Comparison of ENCODE assay signal across 28 mouse cellular contexts in genomic region chr11:44943781-44944180, GRCm38 (mm10).
A peak's percentile ranks its signal among the peaks of the same experiment; 100 is the strongest.
DNase-seq lines count a peak whose midpoint lies in the region; ATAC-seq and TF ChIP-seq lines count a peak whose summit lies in the region.
"Had no signal": no experiment of that assay in that cellular context is flagged by ENCODE, and none has a peak within 500 bp of the region (broad histone marks: within the 10 kb centered on the region; RNA-seq: fewer than 3 reads in every experiment).

No protein-coding gene starts in this region.

- no peak overlapping the region for H3K9ac ChIP-seq in forebrain, postnatal 0 days
- no peak overlapping the region for H3K9ac ChIP-seq in forebrain, embryonic 15.5 days (replicated peaks)
- no peak overlapping the region for H3K9ac ChIP-seq in neural tube, embryonic 13.5 days
- H3K9ac ChIP-seq: embryonic facial prominence, embryonic 12.5 days; hindbrain, embryonic 12.5 days; limb, embryonic 12.5 days; midbrain, embryonic 12.5 days had no signal

- no peak overlapping the region for H3K4me3 ChIP-seq in forebrain, postnatal 0 days (ENCODE audit: low read depth, low read length)
- no peak overlapping the region for H3K4me3 ChIP-seq in forebrain, embryonic 15.5 days
- H3K4me3 ChIP-seq in neural tube, embryonic 13.5 days, result no peak overlapping the region
- no peak overlapping the region for H3K4me3 ChIP-seq in embryonic fibroblast, embryonic 13.5 days (ENCODE audit: insufficient read depth, low read length)
- H3K4me3 ChIP-seq: embryonic facial prominence, embryonic 12.5 days; forebrain, embryonic 10.5 days; hindbrain, embryonic 12.5 days; limb, embryonic 12.5 days; megakaryocyte, embryonic 14.5 days; midbrain, embryonic 12.5 days had no signal

- no peaks in the 10 kb centered on the region for H3K36me3 ChIP-seq in forebrain, postnatal 0 days (ENCODE audit: insufficient read depth)
- H3K36me3 ChIP-seq in forebrain, embryonic 15.5 days, result no peaks in the 10 kb centered on the region
- H3K36me3 ChIP-seq in neural tube, embryonic 13.5 days, result no peaks in the 10 kb centered on the region
- H3K36me3 ChIP-seq: embryonic facial prominence, embryonic 12.5 days; forebrain, embryonic 10.5 days; hindbrain, embryonic 12.5 days; limb, embryonic 12.5 days; midbrain, embryonic 12.5 days had no signal

- DNase-seq in forebrain, postnatal 0 days, result no peak
- no peak for DNase-seq in neural tube, embryonic 10.5 days (ENCODE audit: extremely low spot score, low spot score)
- DNase-seq in cerebellum, postnatal 36 days, result no peak
- DNase-seq in spleen, adult 18-20 months, result no peak
- DNase-seq: adrenal gland, adult 2 months; adrenal gland, postnatal 36 days; cerebellum, adult 8-10 months; embryo, embryonic 11 days; kidney, adult 9 months; kidney, postnatal 10 days; layer of hippocampus, adult 9-11 months; lung, postnatal 4 days; right cerebral cortex, postnatal 14 days; thymus, postnatal 14 days had no signal

- TF ChIP-seq CTCF in forebrain, postnatal 0 days (IDR thresholded peaks at IDR 0.05; ENCODE audit: low read depth), result no peak
- TF ChIP-seq CTCF in embryonic fibroblast, embryonic 13.5 days (IDR thresholded peaks at IDR 0.05; ENCODE audit: borderline replicate concordance, insufficient read depth, low read length), result no peak

- H3K4me2 ChIP-seq in forebrain, postnatal 0 days (ENCODE audit: low read depth), result no peak overlapping the region
- no peak overlapping the region for H3K4me2 ChIP-seq in forebrain, embryonic 15.5 days (replicated peaks)
- no peak overlapping the region for H3K4me2 ChIP-seq in neural tube, embryonic 13.5 days
- H3K4me2 ChIP-seq: embryonic facial prominence, embryonic 12.5 days; hindbrain, embryonic 12.5 days; limb, embryonic 12.5 days; midbrain, embryonic 12.5 days had no signal

- H3K27ac ChIP-seq in forebrain, postnatal 0 days (ENCODE audit: low read depth, low read length), result no peak overlapping the region
- H3K27ac ChIP-seq in forebrain, embryonic 15.5 days (replicated peaks), result no peak overlapping the region
- H3K27ac ChIP-seq in neural tube, embryonic 13.5 days (replicated peaks), result peak overlapping the region; percentile 38; the same call in 1 of the 2 replicates
- H3K27ac ChIP-seq in embryonic fibroblast, embryonic 13.5 days (ENCODE audit: insufficient read depth, low read length), result peak overlapping the region; percentile 87; the same call in 1 of the 2 replicates
- H3K27ac ChIP-seq: embryonic facial prominence, embryonic 12.5 days; forebrain, embryonic 10.5 days; hindbrain, embryonic 12.5 days; limb, embryonic 12.5 days; midbrain, embryonic 12.5 days had no signal

- H3K27me3 ChIP-seq in forebrain, postnatal 0 days (ENCODE audit: insufficient read depth, low read length), result no peaks in the 10 kb centered on the region
- no peaks in the 10 kb centered on the region for H3K27me3 ChIP-seq in forebrain, embryonic 15.5 days
- no peaks in the 10 kb centered on the region for H3K27me3 ChIP-seq in neural tube, embryonic 13.5 days
- H3K27me3 ChIP-seq: embryonic facial prominence, embryonic 12.5 days; hindbrain, embryonic 12.5 days; limb, embryonic 12.5 days; megakaryocyte, embryonic 14.5 days; midbrain, embryonic 12.5 days had no signal

- peak; percentile 38; the same call in 1 of the 2 replicates for ATAC-seq in forebrain, postnatal 0 days
- ATAC-seq in forebrain, embryonic 15.5 days (replicated peaks), result no peak
- ATAC-seq in neural tube, embryonic 13.5 days (ENCODE audit: low read depth), result no peak
- ATAC-seq: activated CD4-positive, CD25-positive, alpha-beta regulatory T cell, adult 4 months; CD4-positive, CD25-positive, alpha-beta regulatory T cell, adult 4 months; forebrain, embryonic 16.5 days; intestine, embryonic 16.5 days; lung, postnatal 0 days had no signal

- WGBS in forebrain, postnatal 0 days, result 64% methylated on average over 4 of the region's 4 CpGs
- WGBS in forebrain, embryonic 15.5 days, result 79% methylated on average over 4 of the region's 4 CpGs
- 62% methylated on average over 4 of the region's 4 CpGs for WGBS in neural tube, embryonic 13.5 days

- H3K9me3 ChIP-seq in forebrain, postnatal 0 days (ENCODE audit: low read length), result no peaks in the 10 kb centered on the region
- no peaks in the 10 kb centered on the region for H3K9me3 ChIP-seq in forebrain, embryonic 15.5 days
- H3K9me3 ChIP-seq in neural tube, embryonic 13.5 days, result no peaks in the 10 kb centered on the region
- H3K9me3 ChIP-seq: embryonic facial prominence, embryonic 12.5 days; forebrain, embryonic 10.5 days; hindbrain, embryonic 12.5 days; limb, embryonic 12.5 days; megakaryocyte, embryonic 14.5 days; midbrain, embryonic 12.5 days had no signal

- TF ChIP-seq POLR2A in embryonic fibroblast, embryonic 13.5 days (IDR thresholded peaks at IDR 0.05; ENCODE audit: low read depth, low read length), result no peak

- H3K4me1 ChIP-seq in forebrain, postnatal 0 days (ENCODE audit: insufficient read depth), result no peaks in the 10 kb centered on the region
- H3K4me1 ChIP-seq in forebrain, embryonic 15.5 days, result no peaks in the 10 kb centered on the region
- H3K4me1 ChIP-seq in neural tube, embryonic 13.5 days (replicated peaks), result peaks cover 28% of the 10 kb centered on the region
- H3K4me1 ChIP-seq in embryonic fibroblast, embryonic 13.5 days (ENCODE audit: control insufficient read depth, insufficient read depth, low read length), result peaks cover 17% of the 10 kb centered on the region
- H3K4me1 ChIP-seq: embryonic facial prominence, embryonic 12.5 days; forebrain, embryonic 10.5 days; hindbrain, embryonic 12.5 days; limb, embryonic 12.5 days; megakaryocyte, embryonic 14.5 days; midbrain, embryonic 12.5 days had no signal

Comparison
In these comparisons a context has a peak if more than half of its experiments do, and no peak if none do; other contexts are left out.
1. H3K27ac ChIP-seq: peak in neural tube, embryonic 13.5 days (single experiment) and embryonic fibroblast, embryonic 13.5 days (single experiment); none in forebrain, postnatal 0 days (single experiment) and forebrain, embryonic 15.5 days (single experiment).